Mouse (Mus musculus) hindbrain, embryonic 16.5 days (tissue): Measurements from ENCODE around the gene Trak1. TPM values are rescaled to one million over a fixed set of nuclear protein-coding genes. Genes with fewer than 3 reads are reported as not detected.
"Not testable (repeated sequence)": the region's sequence is repeated elsewhere in the genome, so short reads cannot be mapped to it uniquely, and the experiment has no call there.

ENCODE experiments used
- ATAC-seq: fragments of 200-750 bp; cut with Nextera tagmentation; 2 replicates; pipeline ENCODE4 v1.8.0; 2017; ENCODE audit warnings: moderate TSS enrichment, moderate library complexity
- H3K27ac ChIP-seq: fragments of 300-500 bp; sonication (generic); 2 replicates; pipeline ENCODE4 v1.5.1; 2014; ENCODE audit warnings: low read depth, mild to moderate bottlenecking, control low read depth, low read length, moderate library complexity
- H3K27me3 ChIP-seq: fragments of 300-500 bp; sonication (generic); replicated peaks from 2 replicates; pipeline ENCODE4 v1.6.1; 2014; ENCODE audit warnings: low read length; ENCODE audit not compliant: control insufficient read depth, insufficient read depth
- H3K36me3 ChIP-seq: fragments of 300-500 bp; sonication (generic); 2 replicates; pipeline ENCODE4 v1.6.1; 2014; ENCODE audit warnings: mild to moderate bottlenecking, low read length, moderate library complexity, mixed read lengths; ENCODE audit not compliant: control insufficient read depth, insufficient read depth
- H3K4me1 ChIP-seq: fragments of 300-500 bp; sonication (generic); 2 replicates; pipeline ENCODE4 v1.6.1; 2014; ENCODE audit warnings: low read depth, low read length; ENCODE audit not compliant: control insufficient read depth, insufficient read depth
- H3K4me2 ChIP-seq: fragments of 300-500 bp; sonication (generic); 2 replicates; pipeline ENCODE4 v1.6.1; 2014; ENCODE audit warnings: mild to moderate bottlenecking, low read length, control low read depth, moderate library complexity
- H3K4me3 ChIP-seq: fragments of 300-500 bp; sonication (generic); 2 replicates; pipeline ENCODE4 v1.5.1; 2014; ENCODE audit warnings: mild to moderate bottlenecking, low read length, control low read depth, moderate library complexity
- H3K9ac ChIP-seq: fragments of 300-500 bp; sonication (generic); 2 replicates; pipeline ENCODE4 v1.6.1; 2014; ENCODE audit warnings: low read depth, mild to moderate bottlenecking, control low read depth, low read length, moderate library complexity
- H3K9me3 ChIP-seq: fragments of 300-500 bp; sonication (generic); 2 replicates; pipeline ENCODE4 v1.6.1; 2014; ENCODE audit warnings: mild to moderate bottlenecking, low read length, moderate library complexity; ENCODE audit not compliant: control insufficient read depth
- WGBS: fragments of 180-500 bp; shearing (Covaris S2); extraction: QIAGEN DNeasy Blood & Tissue Kit; methylation state at CpG from one replicate; pipeline ENCODE4 v1.1.7; 2014; 5-methylcytosine and 5-hydroxymethylcytosine counted together
- polyA plus RNA-seq: library from polyadenylated mRNA; unstranded; fragments of >200 nt; fragmentation: Nextera tagmentation; extraction: Ambion mirVana; gene quantifications from 2 replicates; pipeline ENCODE4 v1.2.1, GENCODE M21; 2015

The Trak1 gene
- polyA plus RNA-seq, 1 experiment from 2014 or later = 57.8 TPM

DNA sequence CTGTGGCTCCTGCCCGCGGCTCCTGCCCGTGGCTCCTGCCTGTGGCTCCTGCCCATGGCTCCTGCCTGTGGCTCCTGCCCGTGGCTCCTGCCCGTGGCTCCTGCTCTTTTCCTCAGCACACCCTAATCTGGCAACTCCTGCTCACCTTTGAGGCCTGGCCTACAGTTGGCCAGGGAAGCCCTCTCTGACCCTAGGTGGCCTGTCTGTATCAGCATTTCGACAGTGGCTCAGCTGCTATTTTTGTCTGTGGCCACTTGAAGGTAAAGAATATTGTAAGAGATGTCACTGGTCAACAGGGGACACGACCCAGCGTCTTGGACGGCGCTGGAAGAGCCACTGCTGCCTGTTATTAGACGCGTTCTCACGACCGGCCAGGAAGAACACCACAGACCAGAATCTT lies 24.7 kb downstream of the Trak1 start:
- ATAC-seq = no peak
- H3K4me2 ChIP-seq = no peak overlapping the region
- no peak overlapping the region for H3K9ac ChIP-seq
- H3K4me3 ChIP-seq = no peak overlapping the region
- no peaks in the 10 kb centered on the region for H3K9me3 ChIP-seq
- H3K27ac ChIP-seq = no peak overlapping the region
- no peaks in the 10 kb centered on the region for H3K27me3 ChIP-seq
- no peaks in the 10 kb centered on the region for H3K36me3 ChIP-seq
- 97% methylated on average over 14 of the region's 14 CpGs for WGBS
- peaks cover 2% of the 10 kb centered on the region for H3K4me1 ChIP-seq

DNA sequence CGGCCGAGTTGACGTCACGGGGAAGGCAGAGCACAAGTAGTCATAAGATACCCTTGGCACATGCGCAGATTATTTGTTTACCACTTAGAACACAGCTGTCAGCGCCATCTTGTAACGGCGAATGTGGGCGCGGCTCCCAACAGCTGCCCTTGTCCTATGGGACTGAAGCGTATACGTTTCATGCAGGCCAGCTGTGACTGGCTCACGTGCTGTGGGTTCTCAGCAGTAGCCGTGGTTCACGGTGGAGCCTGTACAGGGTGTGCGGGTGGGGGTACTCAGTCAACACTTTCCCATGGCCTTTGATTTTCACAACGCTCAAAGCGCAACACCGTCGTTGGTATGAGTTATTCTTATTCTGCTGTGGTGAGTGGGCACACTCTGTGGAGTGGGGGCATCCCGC lies 31.0 kb downstream of the Trak1 start:
- H3K27me3 ChIP-seq, H3K9ac ChIP-seq, ATAC-seq, H3K4me2 ChIP-seq, H3K27ac ChIP-seq, H3K4me3 ChIP-seq, H3K36me3 ChIP-seq, H3K9me3 ChIP-seq: not testable (repeated sequence)
- 93% methylated on average over 16 of the region's 21 CpGs for WGBS
- peaks cover 17% of the 10 kb centered on the region for H3K4me1 ChIP-seq

DNA sequence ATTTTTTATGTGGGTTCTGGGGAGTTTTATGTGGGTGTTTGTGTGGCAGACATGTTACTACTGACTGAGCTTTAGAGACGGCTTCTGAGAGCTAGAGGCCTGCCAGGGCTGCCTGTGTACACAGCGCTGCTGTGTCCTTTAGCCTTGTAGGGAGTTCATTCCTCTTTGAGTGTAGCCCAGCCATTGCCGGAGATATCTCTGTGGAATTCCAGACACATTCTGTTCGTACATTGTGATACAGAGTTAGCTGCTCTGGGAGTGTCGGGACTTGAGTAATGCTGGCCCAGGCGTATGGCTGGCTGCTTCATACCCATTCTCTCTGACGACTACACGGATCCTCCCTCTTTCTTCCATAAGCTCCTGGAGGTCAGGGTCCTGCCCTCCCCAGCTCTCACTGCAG lies 31.9 kb downstream of the Trak1 start:
- Histone ChIP-seq H3K27ac (no peak overlapping the region), H3K4me2 (no peak overlapping the region), H3K4me3 (no peak overlapping the region), H3K36me3 (peaks cover 2% of the 10 kb centered on the region; the same call in 1 of the 2 replicates), H3K9ac (0 out of 2 replicates have a peak overlapping the region, but pooled peaks have one; percentile 4), H3K4me1 (peaks cover 24% of the 10 kb centered on the region), H3K9me3 (no peaks in the 10 kb centered on the region), H3K27me3 (no peaks in the 10 kb centered on the region)
- WGBS = 51% methylated on average over 8 of the region's 8 CpGs
- no peak for ATAC-seq

GRCm38 (mm10) chr9:121330065-121330464 lies 32.8 kb downstream of the Trak1 start:
- Histone ChIP-seq H3K27me3 (no peaks in the 10 kb centered on the region), H3K4me2 (no peak overlapping the region), H3K27ac (0 out of 2 replicates have a peak overlapping the region, but pooled peaks have one; percentile 51), H3K36me3 (peaks cover 2% of the 10 kb centered on the region; the same call in 1 of the 2 replicates), H3K4me1 (peaks cover 30% of the 10 kb centered on the region), H3K4me3 (no peak overlapping the region), H3K9me3 (no peaks in the 10 kb centered on the region), H3K9ac (no peak overlapping the region)
- no peak for ATAC-seq
- WGBS = 91% methylated on average over 5 of the region's 5 CpGs

DNA sequence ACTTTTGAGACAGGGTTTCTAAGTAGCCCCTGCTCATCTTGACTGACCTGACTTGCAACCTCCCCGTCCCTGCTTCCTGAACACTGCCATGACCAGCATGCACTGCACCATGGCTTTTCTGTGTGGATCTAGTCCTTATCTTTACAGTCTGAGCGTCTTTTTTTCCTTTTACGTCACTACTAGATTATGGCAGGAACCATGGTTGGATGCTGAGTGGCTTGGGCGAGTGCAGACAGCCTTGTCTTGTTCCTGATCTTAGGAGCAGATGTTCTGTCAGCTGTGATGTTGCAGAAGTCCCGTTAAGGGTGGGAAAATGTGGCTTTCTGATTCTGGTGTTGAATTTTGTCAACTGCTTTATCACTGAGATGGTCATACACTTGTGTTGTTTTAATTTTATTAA lies 34.1 kb downstream of the Trak1 start:
- ATAC-seq = no peak
- no peaks in the 10 kb centered on the region for H3K27me3 ChIP-seq
- no peak overlapping the region for H3K4me2 ChIP-seq
- H3K27ac ChIP-seq = peak overlapping the region; percentile 83
- H3K9me3 ChIP-seq = no peaks in the 10 kb centered on the region
- H3K36me3 ChIP-seq = peaks cover 2% of the 10 kb centered on the region; the same call in 1 of the 2 replicates
- peaks cover 33% of the 10 kb centered on the region for H3K4me1 ChIP-seq
- no peak overlapping the region for H3K4me3 ChIP-seq
- no peak overlapping the region; the same call in 1 of the 2 replicates for H3K9ac ChIP-seq
- 12% methylated on average over 5 of the region's 5 CpGs for WGBS

DNA sequence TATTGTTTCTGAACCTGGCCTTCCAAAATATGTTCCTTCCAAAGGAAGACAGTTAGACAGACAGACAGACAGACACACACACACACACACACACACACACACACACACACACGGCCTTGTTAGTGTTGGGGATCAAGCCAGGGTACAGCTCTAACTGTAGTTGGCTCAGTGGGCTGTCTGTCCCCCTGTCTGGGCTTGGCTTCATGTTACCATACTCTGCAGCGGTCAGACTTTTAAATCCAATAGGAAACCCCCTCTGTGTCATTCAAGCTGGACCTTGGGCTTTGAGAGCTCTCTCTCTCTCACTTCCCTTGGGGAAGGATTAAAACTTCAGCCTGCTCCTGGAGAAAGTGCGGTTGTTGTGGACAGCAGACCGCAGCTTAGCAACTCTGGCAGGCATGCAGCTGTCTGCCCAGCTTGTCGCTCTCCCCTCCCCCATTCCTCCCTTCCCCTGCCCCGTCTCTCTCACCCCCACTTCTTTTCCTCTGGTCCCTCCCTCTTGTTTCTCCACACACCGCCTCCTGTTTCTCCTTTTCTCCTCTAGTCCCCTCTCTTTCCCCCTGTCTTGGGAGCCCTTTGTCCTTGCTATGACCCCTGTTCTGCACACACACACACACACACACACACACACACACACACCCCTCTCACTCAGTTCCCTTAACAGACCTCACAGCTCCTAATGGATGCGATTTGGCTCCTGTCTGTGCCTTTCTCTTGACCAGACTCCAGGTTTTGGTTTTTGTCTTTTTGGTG lies 34.8 kb downstream of the Trak1 start:
- H3K4me3 ChIP-seq = no peak overlapping the region
- H3K27ac ChIP-seq = peak overlapping the region; percentile 83
- peak overlapping the region; percentile 31 for H3K9ac ChIP-seq
- peak; percentile 87 for ATAC-seq
- no peaks in the 10 kb centered on the region for H3K9me3 ChIP-seq
- WGBS = 2% methylated on average over 8 of the region's 8 CpGs
- H3K36me3 ChIP-seq = peaks cover 2% of the 10 kb centered on the region; the same call in 1 of the 2 replicates
- H3K27me3 ChIP-seq = no peaks in the 10 kb centered on the region
- peak overlapping the region; percentile 19 for H3K4me2 ChIP-seq
- peaks cover 33% of the 10 kb centered on the region for H3K4me1 ChIP-seq

DNA sequence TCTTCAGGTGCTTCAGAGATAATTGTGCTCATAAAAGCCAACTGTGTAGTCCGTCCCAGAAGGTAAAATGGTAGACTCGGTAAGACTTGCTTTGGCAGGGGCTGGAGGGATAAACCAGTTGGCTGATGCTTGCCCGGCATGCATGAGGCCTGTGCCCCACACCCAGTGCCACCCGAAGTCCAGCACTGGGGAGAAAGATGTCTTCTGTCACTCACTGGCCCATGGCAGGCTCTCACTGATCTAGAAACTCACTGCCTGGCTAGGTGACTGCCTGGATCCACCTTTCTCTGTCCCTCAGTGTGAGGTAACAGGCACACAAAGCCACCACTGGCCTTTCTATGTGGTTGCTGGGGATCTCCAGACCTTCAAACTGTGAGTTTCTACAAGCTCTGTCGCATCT lies 36.3 kb downstream of the Trak1 start:
- no peak overlapping the region for H3K4me2 ChIP-seq
- 62% methylated on average over 5 of the region's 5 CpGs for WGBS
- no peak for ATAC-seq
- H3K36me3 ChIP-seq = no peaks in the 10 kb centered on the region
- H3K27ac ChIP-seq = peak overlapping the region; percentile 59
- H3K9me3 ChIP-seq = no peaks in the 10 kb centered on the region
- no peak overlapping the region for H3K4me3 ChIP-seq
- H3K9ac ChIP-seq = peak overlapping the region; percentile 29; the same call in 1 of the 2 replicates
- no peaks in the 10 kb centered on the region for H3K27me3 ChIP-seq
- peaks cover 38% of the 10 kb centered on the region for H3K4me1 ChIP-seq

GRCm38 (mm10) chr9:121334311-121334851 lies 37.1 kb downstream of the Trak1 start:
- peak; percentile 9; the same call in 1 of the 2 replicates for ATAC-seq
- WGBS = 24% methylated on average over 8 of the region's 8 CpGs

GRCm38 (mm10) chr9:121335568-121335967 lies 38.3 kb downstream of the Trak1 start:
- no peaks in the 10 kb centered on the region for H3K27me3 ChIP-seq
- no peak for ATAC-seq
- H3K27ac ChIP-seq = peak overlapping the region; percentile 61; the same call in 1 of the 2 replicates
- no peaks in the 10 kb centered on the region; the same call in 1 of the 2 replicates for H3K36me3 ChIP-seq
- H3K4me1 ChIP-seq = peaks cover 36% of the 10 kb centered on the region
- H3K4me3 ChIP-seq = no peak overlapping the region
- H3K9ac ChIP-seq = no peak overlapping the region
- H3K9me3 ChIP-seq = no peaks in the 10 kb centered on the region
- no peak overlapping the region for H3K4me2 ChIP-seq
- 40% methylated on average over 7 of the region's 7 CpGs for WGBS

More at GRCm38 (mm10) chr9:121334311-121334851, 37.1 kb downstream of the Trak1 start:
- H3K4me2 ChIP-seq = no peak overlapping the region
- peak overlapping the region; percentile 64 for H3K27ac ChIP-seq
- no peaks in the 10 kb centered on the region for H3K36me3 ChIP-seq
- H3K9ac ChIP-seq = no peak overlapping the region
- H3K4me1 ChIP-seq = peaks cover 37% of the 10 kb centered on the region
- no peak overlapping the region for H3K4me3 ChIP-seq
- no peaks in the 10 kb centered on the region for H3K9me3 ChIP-seq
- no peaks in the 10 kb centered on the region for H3K27me3 ChIP-seq
